Mouse (Mus musculus): ENCODE results near the gene Piezo1.

- TF ChIP-seq POLR2A (IDR thresholded peaks at IDR 0.05; ENCODE audit: low read depth, low read length) (no peak), CTCF (IDR thresholded peaks at IDR 0.05; ENCODE audit: extremely low read depth, insufficient read depth, insufficient read length, insufficient replicate concordance) (peak; percentile 9; the same call in 1 of the 2 replicates)
Observed at GRCm38 (mm10) chr8:122435375-122435774, 115.8 kb downstream of the Piezo1 start.

All from spleen, adult 2 months (tissue).